Mouse (Mus musculus) left cerebral cortex, postnatal 25 days (tissue): ENCODE measurements at regions not wholly inside any gene's neighbourhood (a gene's known extent, or its start where the extent isn't known, plus 50 kb on each side); places are given as distances from the start of the nearest gene placed in this dataset.
"Not testable (repeated sequence)": the region's sequence is repeated elsewhere in the genome, so short reads cannot be mapped to it uniquely, and the experiment has no call there.

Experiments
- DNase-seq, 2 experiments: peaks; one replicate each; pipeline ENCODE4 v3.0.0; 2022; ENCODE audit warnings: low spot score in 2 of 2, mixed read lengths in 1 of 2
- intact Hi-C: fragments of 180-260 bp; cut with DNase I; formaldehyde crosslinking; loops from one replicate; pipeline ENCODE4 v1.15.1; 2025

GRCm38 (mm10) chr7:82047456-82047855 lies 55.4 kb upstream of the Bnc1 start:
- intact Hi-C loops, result no loop called here
- no peak for DNase-seq

GRCm38 (mm10) chr7:82053411-82053810 lies 61.3 kb upstream of the Bnc1 start:
- DNase-seq, result no peak
- intact Hi-C loops, result no loop called here

GRCm38 (mm10) chr7:82056551-82057230 lies 64.6 kb upstream of the Bnc1 start:
- no peak for DNase-seq
- intact Hi-C loops, result no loop called here

- intact Hi-C loops, result no loop called here
- DNase-seq, result peak in 1 of 2 experiments; percentile 32
These were observed 71.3 kb upstream of the Bnc1 start for GRCm38 (mm10) chr7:82063407-82063806.

- DNase-seq, result peak in 1 of 2 experiments; percentile 21
- intact Hi-C loops, result no loop called here
These were observed 77.7 kb upstream of the Bnc1 start for GRCm38 (mm10) chr7:82069629-82070450.

GRCm38 (mm10) chr7:82070946-82071727 lies 79.0 kb upstream of the Bnc1 start:
- no peak for DNase-seq
- intact Hi-C loops, result no loop called here

GRCm38 (mm10) chr7:82075359-82075758 lies 83.3 kb upstream of the Bnc1 start:
- peak; percentile 9 to 69 for DNase-seq
- intact Hi-C loops, result no loop called here

GRCm38 (mm10) chr7:82081851-82082250 lies 89.8 kb upstream of the Bnc1 start:
- DNase-seq, result no peak
- intact Hi-C loops, result no loop called here

GRCm38 (mm10) chr7:82082883-82083282 lies 90.8 kb upstream of the Sh3gl3 start:
- DNase-seq, result no peak
- intact Hi-C loops, result no loop called here

- intact Hi-C loops, result no loop called here
- DNase-seq, result no peak
These were observed 89.2 kb upstream of the Sh3gl3 start for GRCm38 (mm10) chr7:82084473-82084872.

GRCm38 (mm10) chr7:82085205-82085604 lies 88.4 kb upstream of the Sh3gl3 start:
- intact Hi-C loops, result no loop called here
- DNase-seq, result no peak

- intact Hi-C loops, result no loop called here
These were observed 75.5 kb upstream of the Sh3gl3 start for GRCm38 (mm10) chr7:82098136-82098535.

GRCm38 (mm10) chr7:82101314-82101713 lies 72.3 kb upstream of the Sh3gl3 start:
- DNase-seq, result no peak

More at GRCm38 (mm10) chr7:82098136-82098535, 75.5 kb upstream of the Sh3gl3 start:
- no peak for DNase-seq

GRCm38 (mm10) chr7:82105631-82106030 lies 68.0 kb upstream of the Sh3gl3 start:
- no peak for DNase-seq
- intact Hi-C loops, result no loop called here

More at GRCm38 (mm10) chr7:82101314-82101713, 72.3 kb upstream of the Sh3gl3 start:
- intact Hi-C loops, result no loop called here

- intact Hi-C loops, DNase-seq: not testable (repeated sequence)
These were observed 64.5 kb upstream of the Sh3gl3 start for GRCm38 (mm10) chr7:82109141-82109540.

GRCm38 (mm10) chr7:82109550-82109949 lies 64.1 kb upstream of the Sh3gl3 start:
- DNase-seq, result no peak

GRCm38 (mm10) chr7:82109977-82110376 lies 63.7 kb upstream of the Sh3gl3 start:
- intact Hi-C loops, result loop anchor here (10.0 kb wide), 2 partner anchors 245 to 325 kb away; partner anchors contain the start of gene 3110040N11Rik
- no peak for DNase-seq

More at GRCm38 (mm10) chr7:82109550-82109949, 64.1 kb upstream of the Sh3gl3 start:
- intact Hi-C loops, result no loop called here

- DNase-seq, result no peak
- intact Hi-C loops, result loop anchor here (10.0 kb wide), 2 partner anchors 247 to 327 kb away; partner anchors contain the start of gene 3110040N11Rik
These were observed 61.6 kb upstream of the Sh3gl3 start for GRCm38 (mm10) chr7:82112046-82112445.

GRCm38 (mm10) chr7:82115646-82116045 lies 58.0 kb upstream of the Sh3gl3 start:
- intact Hi-C loops, result loop anchor here (10.0 kb wide), 2 partner anchors 251 to 331 kb away; partner anchors contain the start of gene 3110040N11Rik
- no peak for DNase-seq

GRCm38 (mm10) chr7:82119266-82119665 lies 54.4 kb upstream of the Sh3gl3 start:
- peak; percentile 88 to 91 for DNase-seq
- intact Hi-C loops, result loop anchor here (1.0 to 10.0 kb wide), 3 partner anchors 158 to 334 kb away; partner anchors contain the start of gene 3110040N11Rik
